Mouse (Mus musculus): ENCODE measurements around the gene Pla1a.
"Not testable (repeated sequence)": the region's sequence is repeated elsewhere in the genome, so short reads cannot be mapped to it uniquely, and the experiment has no call there.

Pla1a gene

GRCm38 (mm10) chr16:38432498-38433425, at the start of gene Pla1a:
Gene Pla1a, minus strand, starts transcription at chr16:38433145.
- no peak for DNase-seq (ENCODE audit: low read depth)

- DNase-seq (ENCODE audit: low read depth): no peak
These were observed 48.4 kb upstream of the Pla1a start for GRCm38 (mm10) chr16:38481327-38481726.

- no peak for DNase-seq (ENCODE audit: low read depth)
These were observed 45.4 kb upstream of the Pla1a start for GRCm38 (mm10) chr16:38478296-38478695.

DNA sequence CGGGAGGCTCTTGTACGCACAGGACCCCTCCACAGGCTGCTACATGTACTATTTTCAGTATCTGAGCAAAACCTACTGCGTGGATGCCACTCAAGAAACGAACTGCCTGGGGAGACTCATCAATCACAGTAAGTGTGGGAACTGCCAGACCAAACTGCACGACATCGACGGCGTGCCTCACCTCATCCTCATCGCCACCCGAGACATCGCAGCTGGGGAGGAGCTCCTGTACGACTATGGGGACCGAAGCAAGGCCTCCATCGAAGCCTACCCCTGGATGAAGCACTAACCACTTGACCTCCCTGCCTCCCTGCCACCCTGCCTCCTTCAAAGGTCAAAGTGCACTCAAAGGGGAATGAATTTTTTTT, 44.3 kb upstream of the Pla1a start:
- DNase-seq (ENCODE audit: low read depth): not testable (repeated sequence)

GRCm38 (mm10) chr16:38476312-38477240, 43.6 kb upstream of the Pla1a start:
- DNase-seq (ENCODE audit: low read depth): peak; percentile 56

- DNase-seq (ENCODE audit: low read depth): no peak
These were observed 42.9 kb upstream of the Pla1a start for GRCm38 (mm10) chr16:38475681-38476311.

GRCm38 (mm10) chr16:38474677-38475286, 41.8 kb upstream of the Pla1a start:
- no peak for DNase-seq (ENCODE audit: low read depth)

- DNase-seq (ENCODE audit: low read depth): no peak
These were observed 40.7 kb upstream of the Pla1a start for GRCm38 (mm10) chr16:38473661-38474060.

DNA sequence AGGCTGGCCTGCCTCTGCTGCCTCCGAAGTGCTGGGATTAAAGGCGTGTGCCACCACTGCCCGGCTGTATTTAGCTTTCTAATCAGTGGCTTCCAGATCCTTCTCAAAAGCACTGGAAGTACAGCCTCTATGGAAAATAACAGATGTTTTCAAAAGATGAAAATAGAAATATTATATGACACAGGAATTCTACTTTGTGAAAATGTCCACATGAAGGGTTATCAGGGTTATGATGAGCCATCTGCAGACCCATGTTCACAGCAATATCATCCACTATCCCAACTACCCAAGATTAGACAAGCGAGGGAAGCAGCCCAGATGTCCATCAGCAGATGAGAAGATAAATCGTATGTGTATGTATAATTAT, 39.5 kb upstream of the Pla1a start:
- DNase-seq (ENCODE audit: low read depth): no peak

DNA sequence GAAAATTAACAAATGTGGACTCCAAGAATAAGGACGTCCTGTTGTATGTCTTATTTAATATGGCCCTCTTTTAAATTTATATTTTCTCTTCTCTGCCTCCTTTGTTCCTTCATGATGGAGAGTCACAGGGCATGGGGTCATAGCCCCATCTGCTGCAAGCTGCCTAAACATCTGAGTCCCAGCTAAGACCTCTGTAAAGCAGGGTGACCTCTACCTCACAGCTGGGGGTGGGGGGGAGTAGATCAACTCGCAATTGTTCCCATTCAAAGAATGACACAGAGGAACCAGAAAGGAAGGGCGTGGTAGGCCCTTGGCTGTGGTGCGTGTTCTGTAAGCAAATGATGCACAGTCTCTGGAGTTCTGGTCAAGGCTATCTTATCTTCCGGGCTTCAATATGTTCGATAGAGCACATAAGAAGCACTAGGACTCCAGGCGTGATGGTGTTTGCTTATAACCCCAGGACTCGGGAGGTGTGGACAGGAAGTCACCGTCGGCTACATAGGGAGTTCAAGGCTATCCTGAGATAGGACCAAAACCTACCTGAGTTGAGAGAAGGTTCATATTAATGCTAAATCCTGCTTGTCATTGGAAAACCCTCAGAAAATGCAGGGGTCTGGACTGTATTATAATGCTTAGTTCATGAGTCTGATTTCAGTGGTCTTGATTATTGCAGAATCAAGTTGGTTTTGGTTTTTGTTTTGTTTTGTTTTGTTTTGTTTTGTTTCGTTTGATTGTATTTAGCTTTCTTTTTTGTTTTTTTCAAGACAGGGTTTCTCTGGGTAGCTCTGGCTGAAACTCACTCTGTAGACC, 39.0 kb upstream of the Pla1a start:
- no peak for DNase-seq (ENCODE audit: low read depth)

- no peak for DNase-seq (ENCODE audit: low read depth)
These were observed 36.5 kb upstream of the Pla1a start for GRCm38 (mm10) chr16:38469437-38469836.

- no peak for DNase-seq (ENCODE audit: low read depth)
These were observed 35.7 kb upstream of the Pla1a start for GRCm38 (mm10) chr16:38468706-38469018.

DNA sequence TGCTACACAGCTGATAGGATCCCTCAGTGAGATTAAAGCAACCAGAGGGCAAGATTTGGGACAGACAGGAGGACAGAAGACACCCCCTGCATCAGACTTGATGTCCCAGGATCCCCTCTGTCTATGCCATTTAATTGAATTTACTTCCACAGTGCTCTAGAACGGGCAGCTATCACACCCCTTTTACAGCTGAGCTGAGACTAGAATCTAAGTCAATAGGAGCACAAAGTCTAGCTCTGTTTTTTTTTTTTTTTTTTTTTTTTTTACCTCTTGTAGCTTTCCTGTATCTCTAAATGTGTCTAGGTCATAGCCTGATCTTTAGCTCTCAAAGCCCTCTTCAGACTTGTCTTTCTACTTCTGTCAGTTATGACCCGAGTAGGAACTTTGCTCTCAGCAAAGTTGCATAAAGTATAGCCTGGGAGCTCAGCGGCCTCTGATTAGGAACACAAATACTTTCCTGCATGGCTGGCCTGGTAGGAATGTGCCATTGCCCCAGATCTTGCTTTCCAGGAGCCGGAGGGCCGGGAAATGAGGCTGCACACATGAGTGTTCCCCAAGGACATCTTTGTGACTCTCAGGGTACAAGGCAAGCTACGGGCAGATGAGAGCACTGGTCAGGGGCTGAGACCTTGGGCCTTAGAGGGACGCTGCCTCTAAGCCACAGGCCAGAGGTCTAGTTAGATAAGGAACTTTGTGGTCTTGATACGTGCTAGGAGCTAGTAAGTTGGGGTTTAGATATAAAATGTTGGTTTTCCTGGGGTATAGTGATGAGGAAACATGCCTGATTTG, 35.2 kb upstream of the Pla1a start:
- no peak for DNase-seq (ENCODE audit: low read depth)

DNA sequence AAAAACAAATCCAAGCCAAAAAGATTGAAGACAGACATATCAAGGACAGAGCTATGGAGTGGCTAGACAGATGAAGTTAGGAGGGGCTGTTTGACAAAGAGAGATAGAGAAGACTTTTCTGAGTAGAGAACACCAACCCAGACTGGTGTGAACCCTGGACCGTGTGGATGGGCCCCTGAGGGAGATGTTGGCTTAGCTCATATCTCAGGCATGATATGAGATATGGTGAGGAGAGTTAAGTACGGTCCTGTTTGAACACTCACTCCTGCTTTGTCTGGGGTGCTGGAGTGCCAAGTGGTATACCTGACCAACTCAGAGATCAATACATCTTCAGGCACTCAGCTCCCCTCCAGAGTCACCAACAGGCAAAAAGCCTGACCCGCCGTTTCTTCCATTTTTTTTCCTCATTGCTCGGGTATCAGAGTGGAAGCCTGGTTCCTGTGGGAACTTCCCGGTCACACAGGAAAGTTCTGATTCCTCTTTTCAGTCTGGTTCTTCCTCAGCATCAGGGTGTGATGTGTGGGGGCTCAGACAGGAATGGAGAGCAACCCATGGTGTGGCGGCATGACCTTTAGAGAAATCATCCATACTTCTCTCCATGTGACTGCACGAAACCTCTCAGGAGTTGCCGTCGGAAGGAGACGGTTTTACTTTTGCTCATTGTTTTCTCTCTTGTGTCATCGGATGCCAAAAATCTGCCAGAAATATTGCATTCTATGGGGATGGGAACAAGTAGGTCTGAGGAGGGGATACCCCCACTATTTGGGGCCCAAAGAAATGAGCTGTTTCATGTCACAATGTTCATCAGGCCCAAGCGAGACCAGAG, 34.4 kb upstream of the Pla1a start:
- DNase-seq (ENCODE audit: low read depth): no peak

- DNase-seq (ENCODE audit: low read depth): no peak
These were observed 33.1 kb upstream of the Pla1a start for GRCm38 (mm10) chr16:38466089-38466488.

DNA sequence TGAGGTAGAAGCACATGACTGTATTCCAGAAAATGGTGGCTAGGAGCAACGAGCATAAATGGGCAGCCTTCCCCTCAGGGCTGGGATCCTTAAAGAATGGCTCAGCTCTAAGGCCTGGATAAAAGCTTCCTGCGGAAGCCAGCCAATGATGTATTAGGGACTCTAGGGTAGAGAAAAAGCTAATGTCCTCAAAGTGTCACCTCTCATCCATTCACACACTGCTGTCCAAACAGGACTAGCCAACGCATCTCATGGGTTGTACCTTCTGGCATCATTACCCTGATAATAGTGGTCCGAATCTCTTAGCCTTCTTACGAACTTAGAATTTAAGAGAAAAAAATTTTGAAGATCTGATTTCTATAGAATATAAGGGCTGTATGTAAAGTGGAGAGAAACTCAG, 30.4 kb upstream of the Pla1a start:
- no peak for DNase-seq (ENCODE audit: low read depth)

GRCm38 (mm10) chr16:38462161-38462560, 29.2 kb upstream of the Pla1a start:
- DNase-seq (ENCODE audit: low read depth): no peak

DNA sequence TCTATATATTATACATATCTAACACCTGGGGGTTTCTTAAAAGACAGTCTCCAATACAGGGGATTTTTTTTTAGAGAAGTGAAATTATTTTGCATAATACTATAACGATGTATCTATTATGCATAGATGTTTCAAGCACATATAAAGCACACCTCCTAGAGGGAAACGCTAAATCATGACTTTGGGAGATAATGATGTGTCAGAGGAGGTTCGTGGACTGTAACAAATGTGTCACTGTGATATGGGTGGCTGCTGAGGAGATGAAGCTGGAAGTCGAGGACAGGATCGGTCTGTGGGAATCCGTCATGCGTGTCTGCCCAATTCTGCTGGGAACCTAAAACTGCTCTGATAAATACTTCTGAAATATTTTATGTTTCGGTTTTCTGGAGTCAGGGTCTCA, 28.8 kb upstream of the Pla1a start:
- DNase-seq (ENCODE audit: low read depth): no peak

DNA sequence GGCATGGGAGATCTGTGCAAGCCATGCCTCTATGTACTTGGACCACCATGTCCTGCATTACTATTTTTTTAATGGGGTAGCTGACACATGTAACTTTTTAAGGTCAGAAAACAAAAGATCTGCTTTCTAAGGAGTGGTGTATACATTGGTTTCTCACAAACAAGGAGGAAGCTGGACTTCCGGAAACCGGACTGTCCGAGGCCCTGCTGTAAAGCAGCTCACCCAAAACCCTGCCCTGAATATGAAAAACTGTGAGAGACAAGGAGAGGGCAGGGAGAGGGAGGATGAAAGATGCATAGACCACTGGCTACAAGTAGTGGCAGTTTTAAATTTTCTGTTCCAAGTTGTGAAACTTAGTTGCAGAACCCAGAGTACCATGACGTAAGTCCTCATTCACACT, 27.0 kb upstream of the Pla1a start:
- DNase-seq (ENCODE audit: low read depth): no peak
